Mouse (Mus musculus) right cerebral cortex, postnatal 25 days (tissue): ENCODE results near the gene Nkain2.
A peak's percentile ranks its signal among the peaks of the same experiment; 100 is the strongest.
"Not testable (repeated sequence)": the region's sequence is repeated elsewhere in the genome, so short reads cannot be mapped to it uniquely, and the experiment has no call there.

ENCODE experiments used
- DNase-seq: peaks from one replicate; pipeline ENCODE4 v3.0.0; 2022

Nkain2 gene

DNA sequence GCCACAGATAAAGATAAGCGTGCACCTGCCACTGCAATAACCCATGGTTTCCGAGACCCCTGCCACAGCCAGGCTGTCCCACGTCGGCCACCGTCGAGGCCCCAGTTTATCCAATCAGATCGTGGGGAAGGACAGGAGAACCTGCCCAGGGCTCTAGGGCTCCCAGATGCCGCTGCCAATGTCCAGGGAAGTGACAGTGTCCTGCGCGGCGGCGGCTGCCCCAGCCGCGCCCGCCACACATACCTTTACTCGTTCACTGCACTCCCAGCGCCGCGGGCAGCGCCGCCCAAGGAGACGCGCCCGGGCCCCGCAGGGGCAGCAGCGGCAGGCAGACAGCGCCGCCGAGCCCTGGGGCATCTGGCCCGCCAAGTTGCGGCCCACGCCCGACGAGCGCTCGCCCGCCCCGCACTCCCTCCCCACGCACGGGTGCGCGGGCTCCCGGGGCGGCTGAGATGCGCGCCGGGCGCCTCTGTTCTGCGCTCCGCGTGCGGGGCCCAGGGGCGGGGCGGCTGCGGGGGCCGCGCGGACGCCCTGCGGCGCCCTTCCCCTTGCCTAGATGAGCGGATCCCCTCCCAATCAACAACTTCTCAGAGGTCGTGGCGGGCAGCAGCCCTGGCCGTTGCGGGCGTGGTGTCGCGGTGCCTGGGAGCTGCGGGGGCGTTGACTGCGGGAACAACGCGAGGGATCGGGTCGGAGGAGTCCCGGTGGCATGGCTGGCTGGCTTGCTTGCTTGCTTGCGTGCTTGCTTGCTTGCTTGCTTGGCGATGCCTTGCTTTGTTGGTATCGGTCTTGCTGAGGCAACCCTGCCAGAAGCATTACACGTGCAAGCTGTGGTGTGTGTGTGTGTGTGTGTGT is at the start of gene Nkain2:
TSS of gene Nkain2 (minus strand) at position 811 of the 855 bp plus-strand sequence.
- DNase-seq = peak; percentile 78

DNA sequence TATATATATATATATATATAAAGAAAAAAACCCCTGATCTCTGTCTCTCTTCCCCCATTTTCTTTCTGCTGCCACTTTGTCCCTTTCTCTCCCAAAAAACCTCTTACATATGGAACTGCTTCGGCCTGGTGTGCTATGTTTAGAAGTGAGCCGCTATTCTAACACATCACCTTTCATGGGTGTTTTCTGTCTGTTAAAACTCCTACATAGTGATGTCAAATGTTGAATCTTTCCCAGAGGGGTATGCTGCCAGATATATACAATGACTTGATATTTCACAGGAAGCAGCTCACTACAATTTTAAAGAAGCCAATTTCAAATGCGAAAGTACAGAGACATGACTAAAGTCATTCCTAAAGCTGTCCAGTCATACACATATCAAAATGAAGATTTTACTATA is 49.6 kb upstream of the Nkain2 start:
- DNase-seq = no peak

DNA sequence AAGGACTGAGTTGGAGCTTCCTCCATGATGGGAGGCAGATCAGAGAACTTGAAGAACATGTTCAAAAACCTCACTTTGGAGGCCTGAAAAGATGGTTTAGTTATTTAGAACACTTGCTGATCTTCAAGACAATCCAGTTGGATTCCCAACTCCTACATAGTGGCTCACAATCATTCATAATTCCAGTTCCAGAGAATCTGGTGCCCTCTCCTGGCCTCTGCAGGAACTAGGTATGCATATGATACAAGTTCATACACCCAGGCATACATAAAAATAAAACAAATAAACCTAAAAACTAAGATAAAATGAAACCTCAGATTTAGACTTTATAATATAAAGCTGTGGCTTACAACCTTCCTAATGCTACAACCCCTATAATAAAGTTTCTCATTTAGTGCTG is 4.8 kb upstream of the Nkain2 start:
- DNase-seq = no peak

DNA sequence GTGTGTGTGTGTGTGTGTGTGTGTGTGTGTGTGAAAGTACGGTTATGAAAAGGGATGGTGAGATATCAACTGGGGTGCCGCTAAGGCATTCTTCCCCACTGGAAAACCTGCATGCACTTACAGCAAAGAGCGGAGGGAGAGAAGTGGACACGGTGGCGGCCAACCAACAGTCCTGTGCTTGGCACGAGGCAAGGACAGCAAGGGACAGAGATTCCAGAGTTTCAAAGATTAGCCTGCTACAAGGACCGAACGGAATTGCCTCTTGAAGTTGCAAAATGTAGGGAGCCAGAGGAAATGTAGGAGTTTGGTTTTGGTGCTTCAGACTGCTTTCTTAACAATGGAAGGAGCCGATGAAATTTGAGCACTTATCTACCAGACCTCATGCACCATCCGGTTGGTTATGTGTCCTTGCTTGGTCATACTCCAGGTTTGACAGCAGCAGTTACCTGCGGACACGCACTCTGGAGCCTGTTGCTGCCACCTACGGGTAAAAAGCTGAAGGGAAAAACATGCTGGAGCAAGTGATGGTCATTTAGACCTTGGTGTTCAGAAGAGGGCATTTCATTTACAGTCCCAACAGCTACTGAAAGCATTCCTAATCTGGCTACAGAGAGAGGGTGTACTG is 357 bp upstream of the Nkain2 start:
- peak; percentile 62 for DNase-seq

DNA sequence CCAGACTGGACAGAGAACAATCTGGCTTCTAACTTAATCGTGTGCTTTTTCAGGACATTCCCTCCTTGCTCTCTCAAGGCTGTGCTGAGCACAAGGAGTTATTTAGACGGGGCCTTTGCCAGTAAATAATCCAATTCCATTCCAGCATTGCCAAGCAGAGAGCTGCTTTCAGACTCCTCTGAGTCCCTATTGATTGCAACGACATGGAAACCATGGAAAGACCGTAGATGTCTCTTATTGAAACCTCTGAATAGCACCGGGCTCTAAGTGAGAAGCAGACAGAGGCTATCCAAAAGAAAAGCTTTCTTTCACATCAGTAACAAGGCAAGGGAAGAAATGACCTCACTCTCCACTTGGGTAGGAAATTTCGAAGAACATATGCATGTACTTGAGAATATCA is 8.3 kb downstream of the Nkain2 start:
- DNase-seq = no peak

DNA sequence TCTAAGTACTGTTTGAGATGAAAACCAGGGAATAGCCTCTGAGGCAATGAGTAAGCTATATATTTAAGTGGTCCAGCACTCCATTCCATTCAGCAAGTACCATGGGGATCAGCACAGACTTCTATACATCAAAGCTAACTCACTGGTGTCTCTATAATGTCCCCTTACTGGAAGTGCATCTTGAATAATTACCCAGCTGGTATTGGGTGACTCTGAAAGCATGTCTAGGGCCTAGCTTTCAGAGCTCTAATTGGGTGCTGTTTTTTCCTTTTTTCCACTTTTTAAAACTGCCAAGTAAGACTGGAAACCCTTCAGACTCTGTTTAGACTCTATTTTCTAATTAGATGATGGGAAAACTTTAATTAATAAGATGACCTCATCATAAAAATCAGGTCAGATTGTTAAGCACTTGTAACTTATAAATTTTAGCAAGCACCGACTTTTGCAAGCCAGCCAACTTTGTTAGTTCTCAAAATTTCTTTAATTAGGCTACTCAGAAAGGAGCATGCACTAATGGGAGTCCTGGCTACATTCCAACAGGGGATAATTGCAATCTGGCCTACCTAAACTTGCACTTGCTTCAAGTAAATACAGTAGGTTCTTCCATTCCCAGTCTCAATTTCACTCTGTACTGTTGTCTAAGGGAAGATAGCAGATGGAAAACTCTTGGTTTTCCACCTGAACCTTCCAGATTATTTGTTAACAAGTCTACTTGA is 19.4 kb downstream of the Nkain2 start:
- DNase-seq = no peak

DNA sequence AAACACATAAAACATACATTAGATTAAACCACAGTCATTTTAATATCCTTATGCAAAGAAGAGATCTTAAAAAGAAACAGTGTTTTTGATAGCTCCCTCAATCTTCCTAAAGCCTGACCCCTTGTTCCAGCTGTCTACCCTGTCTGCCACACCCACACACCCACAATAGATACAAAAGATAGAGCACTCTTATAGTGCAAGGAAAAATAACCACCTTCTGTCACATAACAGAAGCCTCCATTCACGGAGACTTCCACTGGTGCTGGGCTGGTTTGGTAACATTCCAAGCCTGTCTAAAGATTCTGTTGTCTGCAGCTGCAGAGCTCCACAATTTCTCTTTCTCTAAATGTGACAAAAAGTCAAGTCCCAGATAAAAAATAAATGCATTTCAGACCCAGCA is 20.7 kb downstream of the Nkain2 start:
- DNase-seq = no peak

DNA sequence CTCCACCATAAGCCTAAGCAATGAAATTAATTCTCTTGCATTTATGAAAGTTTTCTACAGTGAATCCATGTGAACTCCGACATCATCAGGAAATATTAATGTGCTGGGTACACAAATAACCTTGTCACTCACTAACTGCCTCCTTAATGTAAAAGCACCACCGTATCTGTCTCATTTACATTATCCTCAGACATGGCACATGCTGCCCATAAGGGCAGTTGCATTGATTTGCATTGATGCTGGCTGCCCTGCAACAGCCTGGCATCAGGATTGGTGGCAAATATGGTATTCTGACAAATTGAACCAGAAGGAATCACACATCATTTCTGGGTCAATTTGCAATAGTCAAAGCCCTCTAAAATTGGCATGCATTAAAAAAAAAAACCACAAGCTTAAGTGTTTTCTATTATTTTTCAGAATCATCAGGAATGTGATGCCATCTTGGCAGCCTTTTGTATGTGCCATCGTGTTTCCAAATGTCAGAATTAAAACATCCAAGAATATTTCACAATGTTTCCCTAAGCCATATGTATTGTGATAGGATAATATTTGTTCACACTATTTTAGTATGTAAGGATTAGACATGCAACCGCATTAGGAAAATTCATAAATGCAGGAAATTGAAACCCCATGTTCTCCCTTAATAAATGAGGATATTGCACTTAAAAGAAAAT is 74.9 kb downstream of the Nkain2 start:
- no peak for DNase-seq

DNA sequence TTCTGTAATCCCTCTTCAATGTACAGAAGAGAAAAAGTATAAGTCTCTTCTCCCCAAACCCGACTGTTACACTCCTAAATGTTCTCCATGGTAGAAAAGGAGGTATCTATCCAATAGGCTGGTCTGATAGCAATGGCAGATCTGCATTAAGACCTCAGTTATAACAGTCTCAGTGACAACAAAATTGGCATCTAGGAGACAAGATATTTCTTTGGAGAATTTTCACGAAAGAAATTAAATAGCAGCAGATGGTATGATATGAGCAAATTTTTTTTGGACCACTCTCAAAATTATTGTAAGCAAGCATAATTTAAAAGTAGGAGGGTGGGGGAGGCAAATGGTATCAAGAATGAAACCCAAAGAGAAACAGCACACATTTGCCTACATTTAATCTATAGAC is 94.0 kb downstream of the Nkain2 start:
- DNase-seq = no peak

DNA sequence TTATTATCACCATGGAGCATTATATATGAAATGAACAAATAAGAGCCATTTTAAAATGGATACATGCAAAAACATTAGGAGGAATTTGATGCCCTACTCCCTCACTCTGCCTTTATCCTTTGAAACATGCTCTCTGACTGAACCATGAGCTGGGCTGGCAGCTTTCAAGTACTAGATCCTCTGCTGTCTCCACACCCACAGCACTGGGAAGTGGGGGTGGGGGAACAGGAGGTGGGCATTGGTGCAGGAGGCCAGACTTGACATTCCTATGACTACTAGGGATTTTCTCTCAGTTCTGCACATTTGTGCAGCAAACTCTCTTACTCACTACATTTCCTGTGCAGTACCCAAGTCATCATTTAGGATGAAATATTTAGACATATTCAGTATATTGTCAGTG is 99.7 kb downstream of the Nkain2 start:
- peak; percentile 14 for DNase-seq

DNA sequence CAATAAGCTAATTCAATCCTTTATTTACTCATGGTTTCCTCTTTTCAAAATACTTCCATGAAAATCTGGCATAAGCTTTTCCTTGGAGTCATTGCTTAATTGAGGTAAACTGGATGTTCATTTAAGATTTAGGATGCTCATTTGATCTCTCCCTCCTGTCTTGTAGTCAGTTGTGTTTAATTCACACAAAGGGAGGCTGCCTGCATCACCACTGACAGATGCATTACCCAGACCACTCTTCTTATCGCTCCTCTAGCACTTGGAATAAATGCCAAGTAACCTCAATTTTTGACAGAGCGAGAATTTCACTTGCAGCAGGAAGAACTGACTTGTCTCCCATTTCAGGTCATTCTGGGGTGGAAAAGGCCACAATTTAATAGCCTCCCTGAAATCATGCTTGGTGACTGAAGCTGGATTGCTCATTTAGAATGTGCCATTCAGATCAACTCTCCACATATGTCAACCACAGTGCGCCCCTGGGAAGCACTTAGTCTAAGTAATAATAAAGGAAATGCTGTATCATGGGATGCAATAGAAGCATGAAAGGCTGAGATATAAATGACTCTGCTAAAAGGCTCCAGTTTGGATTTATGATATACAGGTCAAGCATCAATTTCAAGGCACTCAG is 107.4 kb downstream of the Nkain2 start:
- no peak for DNase-seq

DNA sequence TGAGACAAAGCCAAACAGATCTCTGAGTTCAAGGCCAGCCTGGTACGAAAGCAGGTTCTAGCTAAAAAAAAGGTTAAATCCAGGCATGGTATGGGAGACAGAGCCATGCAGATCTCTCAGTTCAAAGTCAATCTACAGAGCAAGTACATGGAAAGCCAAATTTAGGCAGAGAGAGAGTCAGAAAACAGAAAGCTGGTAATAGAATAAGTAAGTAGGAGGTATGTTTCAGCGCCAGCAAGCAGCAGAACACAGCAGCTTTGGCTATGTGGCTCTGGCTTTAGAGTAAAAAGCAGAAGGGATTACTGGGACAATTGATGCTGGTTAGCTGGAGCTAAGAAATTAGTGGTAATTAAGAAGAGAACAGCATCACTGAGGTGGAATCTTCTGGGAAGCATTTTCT is 151.3 kb downstream of the Nkain2 start:
- no peak for DNase-seq

DNA sequence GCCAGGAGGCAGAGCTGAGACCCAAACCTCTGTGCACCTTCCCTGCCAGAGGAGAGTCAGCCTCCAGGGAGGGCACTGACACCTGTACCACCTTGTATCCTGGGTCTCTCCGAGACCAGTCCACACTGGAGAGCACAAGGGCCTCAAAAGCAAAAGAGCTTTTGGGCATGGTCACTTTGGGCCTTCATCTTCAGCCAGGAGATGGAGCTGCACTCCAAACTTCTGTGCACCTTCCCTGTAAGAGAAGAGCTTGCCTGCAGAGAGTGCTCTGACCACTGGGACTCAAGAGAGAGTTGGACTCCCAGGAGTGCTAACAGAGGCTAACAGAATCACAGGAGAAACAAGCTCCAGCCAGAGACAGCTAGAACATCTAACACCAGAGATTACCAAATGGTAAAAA is 183.7 kb downstream of the Nkain2 start:
- DNase-seq = not testable (repeated sequence)

DNA sequence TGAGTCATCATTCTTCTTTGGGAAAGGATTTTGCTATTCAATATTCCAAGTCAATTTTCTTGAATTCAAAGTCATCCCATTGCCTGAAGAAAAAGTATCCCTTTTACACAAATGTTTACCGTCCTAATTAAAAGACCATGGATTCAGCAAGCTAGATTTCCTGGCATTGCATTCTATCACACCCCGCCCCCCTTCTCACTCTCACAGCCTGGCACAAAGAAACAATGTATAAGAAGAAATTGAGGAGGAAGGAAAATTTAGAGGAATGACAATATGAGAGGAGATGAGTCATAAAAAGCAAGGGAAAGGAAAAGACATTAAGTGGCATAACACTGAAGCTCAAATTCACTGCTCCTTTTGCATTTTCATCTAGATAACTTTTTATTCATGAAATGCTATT is 193.6 kb downstream of the Nkain2 start:
- no peak for DNase-seq

DNA sequence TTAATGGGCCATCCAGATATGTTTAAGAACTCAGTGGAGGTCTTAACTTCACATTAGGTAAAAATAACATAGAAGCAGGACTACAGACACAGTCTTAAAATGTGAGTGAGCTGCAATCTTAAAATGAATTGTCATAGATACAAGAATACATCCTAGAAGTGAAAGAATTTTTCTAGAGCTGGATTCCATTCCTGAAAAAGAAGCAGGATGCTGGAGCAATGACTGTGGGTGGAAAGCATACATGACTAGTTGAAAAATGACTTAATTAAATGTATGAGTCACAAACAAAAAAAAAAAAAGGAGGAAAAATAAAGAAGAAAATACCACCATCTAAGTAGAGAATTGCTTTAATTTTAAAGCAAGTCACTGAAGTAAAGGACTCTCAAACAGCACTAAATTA is 205.7 kb downstream of the Nkain2 start:
- no peak for DNase-seq

DNA sequence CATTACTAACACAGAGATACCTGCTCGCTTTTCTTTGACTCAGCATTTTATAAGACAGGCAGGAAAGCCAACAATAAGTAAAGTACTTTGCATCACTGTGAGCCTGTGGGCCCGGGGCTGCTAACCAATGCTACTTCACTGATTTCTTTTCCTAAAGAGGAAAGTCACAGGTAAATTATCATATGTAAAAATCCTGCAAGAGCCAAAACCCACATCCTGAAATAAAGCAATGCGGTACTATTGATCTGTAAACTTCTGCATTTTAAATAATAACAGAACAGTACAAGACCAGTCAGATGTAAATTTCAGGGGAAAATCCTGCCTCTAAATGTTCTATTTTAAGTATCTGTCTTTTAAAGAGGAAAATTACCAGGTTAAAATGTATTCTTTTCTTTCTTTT is 250.0 kb downstream of the Nkain2 start:
- no peak for DNase-seq

DNA sequence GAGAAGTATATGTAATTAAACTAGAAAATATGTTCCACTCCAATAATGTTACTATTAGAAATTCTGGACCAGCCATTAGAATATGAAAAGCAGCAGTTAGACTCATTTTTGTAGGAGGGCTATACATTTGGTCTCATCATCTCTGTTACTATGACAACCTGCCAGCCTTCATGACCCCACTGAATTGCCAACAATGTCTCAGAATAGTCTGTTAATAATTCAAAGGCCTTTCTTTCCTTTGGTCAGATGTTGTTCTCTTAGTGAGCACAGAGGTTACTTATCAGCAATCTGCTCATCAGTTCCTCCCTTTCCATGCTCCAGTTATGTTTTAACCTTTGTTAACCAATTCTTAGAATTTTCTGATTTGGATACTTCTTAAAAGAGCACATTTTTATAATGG is 251.1 kb downstream of the Nkain2 start:
- DNase-seq = no peak

DNA sequence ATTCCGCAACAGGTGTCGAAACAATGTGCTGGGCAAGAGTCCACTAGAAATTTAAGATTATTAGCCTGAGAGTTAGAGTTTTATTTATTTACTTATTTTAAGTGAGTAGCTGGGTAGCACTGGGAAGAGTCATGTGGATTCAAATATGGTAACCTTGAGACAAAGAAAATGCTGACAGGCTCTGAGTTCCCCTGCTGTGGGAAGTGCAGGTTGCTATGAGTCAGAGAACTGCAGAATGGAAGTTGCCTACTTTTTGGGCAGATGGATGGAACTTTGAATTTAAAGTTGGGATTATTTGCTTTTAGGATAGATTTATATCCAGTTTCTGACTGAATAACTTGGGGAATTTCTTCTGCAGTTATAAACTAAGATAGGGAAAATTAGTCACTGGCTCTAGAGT is 259.2 kb downstream of the Nkain2 start:
- no peak for DNase-seq

DNA sequence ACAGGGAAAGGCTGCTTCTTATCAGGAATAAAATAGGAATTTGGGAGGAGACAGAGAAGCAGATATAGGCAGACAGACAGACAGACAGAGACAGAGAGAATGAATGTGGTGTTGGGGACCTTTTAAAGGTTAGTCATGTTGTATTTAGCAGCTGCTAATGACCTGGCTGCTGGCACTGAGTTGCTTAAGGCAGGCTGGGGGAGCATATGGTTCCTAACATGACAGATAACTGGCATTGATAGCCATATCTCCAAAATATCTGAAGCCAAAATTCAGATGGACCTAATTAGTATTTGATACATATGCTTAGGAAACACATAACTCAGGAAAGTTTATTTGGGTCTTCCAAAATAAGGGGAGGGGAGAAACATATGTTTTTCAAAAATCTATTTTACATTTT is 285.8 kb downstream of the Nkain2 start:
- DNase-seq = no peak

DNA sequence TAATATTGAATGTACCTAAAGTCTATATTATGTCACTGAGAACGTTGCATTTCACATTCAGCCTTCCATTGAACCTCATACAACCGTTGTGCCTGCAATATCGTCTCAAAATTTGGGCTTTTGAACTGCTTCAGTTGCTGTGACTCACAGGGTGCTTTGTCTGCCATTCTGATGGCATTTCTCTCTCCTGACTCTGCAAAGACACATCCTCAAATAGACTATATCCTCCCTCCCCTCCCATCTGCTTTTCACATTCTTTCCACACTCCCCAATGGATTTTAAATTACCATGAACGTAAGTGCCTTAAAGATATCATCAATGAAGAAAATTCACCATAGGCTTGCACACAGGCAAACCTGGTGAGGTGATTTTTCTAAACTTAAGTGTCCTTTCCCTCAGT is 287.5 kb downstream of the Nkain2 start:
- no peak for DNase-seq

DNA sequence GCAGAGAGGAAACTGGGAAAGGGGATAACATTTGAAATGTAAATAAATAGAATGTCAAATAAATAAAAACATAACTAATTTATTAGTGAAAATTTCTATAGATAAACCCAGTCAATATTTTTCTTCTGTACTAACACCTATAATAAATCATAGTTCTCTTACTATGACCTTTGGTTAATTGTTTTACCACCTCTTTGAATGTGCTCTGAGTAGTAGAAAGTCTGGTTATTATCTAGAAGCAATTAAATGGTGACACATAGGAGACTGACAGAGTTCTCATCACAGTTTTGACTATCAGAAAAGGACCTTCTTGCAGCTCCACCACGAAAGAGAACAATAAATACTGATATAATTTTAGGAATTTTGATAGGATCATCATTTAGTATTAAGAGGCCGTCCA is 295.3 kb downstream of the Nkain2 start:
- no peak for DNase-seq

DNA sequence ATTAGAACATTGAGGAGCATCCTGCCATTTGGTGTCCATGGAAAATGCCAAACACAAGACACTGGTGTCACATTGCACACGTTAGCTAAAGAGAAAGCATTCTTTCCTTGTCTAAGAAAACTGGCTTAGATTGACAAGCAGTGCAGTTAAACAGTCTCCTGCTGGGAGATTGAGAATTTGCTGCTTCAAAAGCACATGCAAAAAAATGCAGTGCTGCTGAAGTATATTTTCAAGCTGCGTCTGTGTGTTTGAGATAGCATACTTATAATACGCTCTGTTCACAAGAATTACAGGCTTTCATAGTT is 313.0 kb downstream of the Nkain2 start:
- no peak for DNase-seq
